Mouse (Mus musculus): ENCODE measurements around the gene Cr1l. TPM values are rescaled to one million over a fixed set of nuclear protein-coding genes. Genes with fewer than 3 reads are reported as not detected.

The Cr1l gene
- 69.6 and 71.0 TPM in 2 replicates for polyA plus RNA-seq (2015; fragmentation: Nextera tagmentation; extraction: Ambion mirVana)

GRCm38 (mm10) chr1:195130953-195131674, at the start of gene Cr1l:
Gene Cr1l, minus strand, starts transcription at chr1:195131586.
- Histone ChIP-seq H3K9ac (peak within 1 kb of the TSS; percentile 61), H3K4me2 (peak within 1 kb of the TSS; percentile 48)
- WGBS = under 1% methylated on average over 31 of the region's 31 CpGs

DNA sequence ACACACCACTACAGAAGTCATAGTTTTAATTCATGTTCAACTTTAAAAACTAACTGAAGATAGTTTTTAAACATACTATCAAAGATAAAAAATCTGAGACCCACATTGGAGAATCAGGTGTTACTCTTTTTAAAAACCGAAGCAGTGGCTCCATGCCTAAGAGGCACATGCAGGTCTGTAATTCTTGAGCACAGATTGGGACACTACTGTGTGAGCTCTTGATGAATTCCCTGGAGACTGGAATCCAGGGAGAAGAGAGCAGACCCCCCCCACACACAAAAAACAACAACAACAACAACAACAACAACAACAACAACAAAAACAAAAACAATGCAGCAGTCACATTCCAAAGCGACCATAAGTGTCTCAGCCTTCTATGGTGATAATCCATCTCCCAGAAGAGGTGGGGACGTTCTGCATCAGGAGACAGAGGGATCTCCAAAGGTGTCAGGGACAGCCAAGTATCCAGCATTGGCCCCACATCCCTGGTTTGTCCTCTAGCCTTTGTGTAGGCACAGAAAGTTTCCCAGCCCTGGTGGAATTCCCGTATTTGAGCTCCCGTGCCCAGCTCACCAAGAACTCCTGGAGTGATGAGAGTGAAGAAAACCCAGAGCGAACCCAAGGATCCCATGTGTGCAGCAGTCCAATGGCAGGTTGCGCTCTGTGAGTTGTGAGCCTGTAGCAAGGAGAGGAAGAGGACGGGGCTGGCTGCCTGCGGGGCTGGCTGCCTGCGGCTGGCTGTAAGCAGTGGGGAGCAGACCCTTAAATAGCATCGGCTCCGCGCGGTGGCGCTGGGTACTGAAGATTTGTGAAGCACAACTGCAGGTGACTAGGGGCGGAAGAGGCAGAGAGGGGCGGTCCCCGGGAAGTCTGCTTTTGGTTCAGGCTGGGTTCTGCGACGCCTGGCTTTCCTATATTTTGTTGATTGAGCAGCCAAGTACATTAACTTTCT, 44.9 kb upstream of the Cr1l start, which contains the start of gene Cr2:
Gene Cr2 (minus strand): TSS at position 737 of the 952 bp plus-strand sequence.
- peaks cover 6% of the 10 kb centered on the region; the same call in 1 of the 2 replicates for H3K27me3 ChIP-seq
- H3K27ac ChIP-seq = no peak within 1 kb of the TSS
- no peaks in the 10 kb centered on the region for H3K9me3 ChIP-seq
- peak within 1 kb of the TSS; percentile 13; the same call in 1 of the 2 replicates for H3K4me3 ChIP-seq
- ATAC-seq (ENCODE audit: insufficient number of reproducible peaks, low FRiP score, low TSS enrichment, low read depth) = 0 out of 2 replicates have a peak, but pooled peaks have one; percentile 58
- WGBS = 9% methylated on average over 20 of the region's 20 CpGs
- H3K36me3 ChIP-seq = no peaks in the 10 kb centered on the region
- peaks cover 6% of the 10 kb centered on the region for H3K4me1 ChIP-seq
- no peak within 1 kb of the TSS for H3K9ac ChIP-seq
- H3K4me2 ChIP-seq = peak within 1 kb of the TSS; percentile 36

More at GRCm38 (mm10) chr1:195130953-195131674, at the start of gene Cr1l:
- peak; percentile 96 for ATAC-seq (ENCODE audit: insufficient number of reproducible peaks, low FRiP score, low TSS enrichment, low read depth)
- H3K9me3 ChIP-seq = no peaks in the 10 kb centered on the region
- peak within 1 kb of the TSS; percentile 62 for H3K4me3 ChIP-seq
- H3K4me1 ChIP-seq = no peaks in the 10 kb centered on the region
- no peaks in the 10 kb centered on the region for H3K27me3 ChIP-seq
- peak within 1 kb of the TSS; percentile 97 for H3K27ac ChIP-seq
- H3K36me3 ChIP-seq = peaks cover 10% of the 10 kb centered on the region; the same call in 1 of the 2 replicates

- H3K4me2 ChIP-seq = no peak overlapping the region
- H3K27me3 ChIP-seq = no peaks in the 10 kb centered on the region
- H3K9ac ChIP-seq = no peak overlapping the region
- ATAC-seq (ENCODE audit: insufficient number of reproducible peaks, low FRiP score, low TSS enrichment, low read depth) = no peak
- no peak overlapping the region for H3K4me3 ChIP-seq
- no peaks in the 10 kb centered on the region for H3K4me1 ChIP-seq
- H3K9me3 ChIP-seq = no peaks in the 10 kb centered on the region
- H3K27ac ChIP-seq = no peak overlapping the region
- H3K36me3 ChIP-seq = no peaks in the 10 kb centered on the region
- 82% methylated on average over 9 of the region's 9 CpGs for WGBS
These were observed 33.8 kb upstream of the Cr1l start for GRCm38 (mm10) chr1:195164996-195165755.

DNA sequence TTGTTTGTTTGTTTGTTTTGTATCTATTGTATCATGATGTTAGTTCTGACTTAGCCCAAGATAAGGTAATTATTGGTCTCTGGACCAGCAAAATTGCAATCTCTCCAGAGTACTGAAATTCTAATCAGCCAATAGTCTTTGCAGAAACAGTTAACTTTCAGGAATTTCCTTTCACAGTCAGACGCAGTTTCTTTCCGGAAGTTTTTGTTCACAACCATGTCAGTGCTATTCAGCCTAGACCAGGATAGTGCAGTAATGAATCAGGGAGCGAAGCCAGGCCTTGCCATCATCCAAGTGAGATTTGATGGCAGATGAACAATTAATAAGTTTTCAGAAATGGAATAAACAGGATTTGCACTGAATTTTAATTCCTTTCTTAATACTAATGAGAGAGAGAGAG, 684 bp upstream of the Cr1l start:
- H3K4me3 ChIP-seq = peak overlapping the region; percentile 62; the same call in 1 of the 2 replicates
- peaks cover 7% of the 10 kb centered on the region; the same call in 1 of the 2 replicates for H3K36me3 ChIP-seq
- ATAC-seq (ENCODE audit: insufficient number of reproducible peaks, low FRiP score, low TSS enrichment, low read depth) = no peak
- H3K9me3 ChIP-seq = no peaks in the 10 kb centered on the region
- no peak overlapping the region; the same call in 1 of the 2 replicates for H3K27ac ChIP-seq
- WGBS = 35% methylated on average over 3 of the region's 3 CpGs
- no peak overlapping the region for H3K9ac ChIP-seq
- H3K27me3 ChIP-seq = no peaks in the 10 kb centered on the region
- peak overlapping the region; percentile 48 for H3K4me2 ChIP-seq
- no peaks in the 10 kb centered on the region for H3K4me1 ChIP-seq

- peaks cover 8% of the 10 kb centered on the region; the same call in 1 of the 2 replicates for H3K36me3 ChIP-seq
- ATAC-seq (ENCODE audit: insufficient number of reproducible peaks, low FRiP score, low TSS enrichment, low read depth) = no peak
- H3K9me3 ChIP-seq = no peaks in the 10 kb centered on the region
- H3K27ac ChIP-seq = peak overlapping the region; percentile 97
- peak overlapping the region; percentile 48 for H3K4me2 ChIP-seq
- 26% methylated on average over 4 of the region's 4 CpGs for WGBS
- H3K27me3 ChIP-seq = no peaks in the 10 kb centered on the region
- peak overlapping the region; percentile 61; the same call in 1 of the 2 replicates for H3K9ac ChIP-seq
- peak overlapping the region; percentile 62 for H3K4me3 ChIP-seq
- H3K4me1 ChIP-seq = no peaks in the 10 kb centered on the region
These were observed 259 bp upstream of the Cr1l start for GRCm38 (mm10) chr1:195131675-195132015.

- Histone ChIP-seq H3K9me3 (no peaks in the 10 kb centered on the region), H3K4me3 (peak overlapping the region; percentile 62), H3K36me3 (peaks cover 10% of the 10 kb centered on the region; the same call in 1 of the 2 replicates), H3K4me1 (no peaks in the 10 kb centered on the region), H3K4me2 (peak overlapping the region; percentile 48), H3K9ac (peak overlapping the region; percentile 61), H3K27me3 (no peaks in the 10 kb centered on the region), H3K27ac (peak overlapping the region; percentile 97)
- no peak for ATAC-seq (ENCODE audit: insufficient number of reproducible peaks, low FRiP score, low TSS enrichment, low read depth)
- WGBS = 9% methylated on average over 2 of the region's 2 CpGs
These were observed 907 bp downstream of the Cr1l start for GRCm38 (mm10) chr1:195130479-195130878.

DNA sequence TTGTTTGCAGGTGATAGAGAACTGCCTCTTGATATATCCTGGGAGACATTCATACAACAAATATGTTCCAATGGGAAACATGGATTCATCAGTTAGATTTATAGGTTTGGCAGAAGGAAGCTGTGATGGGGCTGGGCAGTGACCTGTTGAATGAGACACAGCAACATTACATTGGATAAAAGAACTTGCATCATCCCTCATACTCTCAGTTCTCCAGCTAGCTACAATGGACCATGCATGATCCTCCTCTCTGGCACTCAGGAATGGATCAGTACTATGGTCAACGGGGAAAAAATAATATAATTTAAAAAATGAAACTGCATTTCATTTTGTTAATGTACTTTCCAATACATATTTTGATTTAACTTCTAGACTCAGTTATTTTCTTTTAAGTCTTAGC, 1.5 kb downstream of the Cr1l start:
- 78% methylated on average over 1 of the region's 1 CpGs for WGBS
- peaks cover 13% of the 10 kb centered on the region for H3K36me3 ChIP-seq
- no peak for ATAC-seq (ENCODE audit: insufficient number of reproducible peaks, low FRiP score, low TSS enrichment, low read depth)
- no peak overlapping the region for H3K4me3 ChIP-seq
- H3K4me2 ChIP-seq = no peak overlapping the region
- no peaks in the 10 kb centered on the region for H3K4me1 ChIP-seq
- no peak overlapping the region for H3K9ac ChIP-seq
- H3K9me3 ChIP-seq = no peaks in the 10 kb centered on the region
- H3K27ac ChIP-seq = no peak overlapping the region
- no peaks in the 10 kb centered on the region for H3K27me3 ChIP-seq

DNA sequence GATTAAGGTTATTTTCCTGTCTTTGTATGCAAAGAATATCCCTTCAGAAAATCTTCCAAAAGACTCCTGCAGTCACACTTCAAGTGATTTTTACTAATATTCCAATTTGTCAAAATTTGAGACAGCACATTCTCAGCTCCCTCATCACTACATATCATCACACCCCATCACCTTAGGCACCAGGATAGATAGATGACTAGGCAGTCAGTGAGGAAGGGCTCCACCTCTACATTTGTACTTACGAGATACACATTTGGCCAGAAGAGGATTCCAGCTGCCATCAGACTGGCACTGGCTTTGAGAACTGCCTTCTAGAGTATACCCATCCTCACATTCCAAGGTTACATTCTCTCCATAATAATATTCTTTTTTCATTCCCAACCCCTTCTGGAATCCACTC, 17.0 kb downstream of the Cr1l start:
- no peaks in the 10 kb centered on the region for H3K9me3 ChIP-seq
- no peak overlapping the region for H3K4me3 ChIP-seq
- no peak overlapping the region for H3K9ac ChIP-seq
- WGBS = 95% methylated on average over 1 of the region's 1 CpGs
- no peaks in the 10 kb centered on the region for H3K4me1 ChIP-seq
- H3K4me2 ChIP-seq = no peak overlapping the region
- H3K27me3 ChIP-seq = no peaks in the 10 kb centered on the region
- ATAC-seq (ENCODE audit: insufficient number of reproducible peaks, low FRiP score, low TSS enrichment, low read depth) = no peak
- no peak overlapping the region for H3K27ac ChIP-seq
- H3K36me3 ChIP-seq = peaks cover 37% of the 10 kb centered on the region

DNA sequence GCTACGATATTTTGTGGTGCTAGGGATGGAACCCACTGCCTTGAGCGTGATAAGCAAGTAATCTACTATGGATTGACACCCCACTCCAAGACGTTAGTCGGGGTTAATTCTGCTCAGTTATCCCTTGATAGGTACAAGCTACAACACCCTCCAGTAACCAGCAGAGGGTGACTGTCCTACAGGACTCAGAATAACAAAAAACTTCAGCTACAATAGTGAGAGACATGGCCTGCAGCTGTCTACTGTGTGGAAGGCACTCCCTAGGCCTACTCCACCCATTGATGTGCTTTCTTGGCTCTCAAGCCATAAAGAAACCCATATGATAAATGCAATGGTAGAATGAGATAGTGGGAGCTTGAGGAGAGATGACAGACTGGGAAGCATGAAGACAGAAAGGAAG, 17.8 kb downstream of the Cr1l start:
- H3K27ac ChIP-seq = no peak overlapping the region
- no peaks in the 10 kb centered on the region for H3K4me1 ChIP-seq
- no peaks in the 10 kb centered on the region for H3K9me3 ChIP-seq
- H3K4me2 ChIP-seq = no peak overlapping the region
- no peak overlapping the region for H3K9ac ChIP-seq
- no peak overlapping the region for H3K4me3 ChIP-seq
- no peaks in the 10 kb centered on the region for H3K27me3 ChIP-seq
- WGBS = 92% methylated on average over 4 of the region's 4 CpGs
- H3K36me3 ChIP-seq = peaks cover 37% of the 10 kb centered on the region
- ATAC-seq (ENCODE audit: insufficient number of reproducible peaks, low FRiP score, low TSS enrichment, low read depth) = no peak

- Histone ChIP-seq H3K4me1 (no peaks in the 10 kb centered on the region), H3K4me3 (no peak overlapping the region), H3K4me2 (no peak overlapping the region), H3K27ac (no peak overlapping the region), H3K27me3 (no peaks in the 10 kb centered on the region), H3K36me3 (peaks cover 39% of the 10 kb centered on the region), H3K9ac (no peak overlapping the region), H3K9me3 (no peaks in the 10 kb centered on the region)
- no peak for ATAC-seq (ENCODE audit: insufficient number of reproducible peaks, low FRiP score, low TSS enrichment, low read depth)
- 64% methylated on average over 4 of the region's 4 CpGs for WGBS
These were observed 30.7 kb downstream of the Cr1l start for GRCm38 (mm10) chr1:195100693-195101092.

- peaks cover 28% of the 10 kb centered on the region for H3K36me3 ChIP-seq
- H3K4me2 ChIP-seq = no peak overlapping the region
- H3K9me3 ChIP-seq = no peaks in the 10 kb centered on the region
- no peak overlapping the region for H3K9ac ChIP-seq
- H3K27me3 ChIP-seq = no peaks in the 10 kb centered on the region
- H3K4me1 ChIP-seq = no peaks in the 10 kb centered on the region
- no peak overlapping the region for H3K4me3 ChIP-seq
- WGBS = 97% methylated on average over 1 of the region's 1 CpGs
- ATAC-seq (ENCODE audit: insufficient number of reproducible peaks, low FRiP score, low TSS enrichment, low read depth) = no peak
- no peak overlapping the region for H3K27ac ChIP-seq
These were observed 33.4 kb downstream of the Cr1l start for GRCm38 (mm10) chr1:195098004-195098403.
